Mouse (Mus musculus) embryonic facial prominence, embryonic 12.5 days (tissue): Measurements from ENCODE around the gene Acot12. TPM values are rescaled to one million over a fixed set of nuclear protein-coding genes. Genes with fewer than 3 reads are reported as not detected.

ENCODE experiments used
- microRNA-seq: library from miRNA; unstranded; fragments of <30 nt; microRNA quantifications from one replicate; pipeline ENCODE4, GENCODE M21; 2017
- polyA plus RNA-seq: library from polyadenylated mRNA; unstranded; fragments of >200 nt; fragmentation: Nextera tagmentation; extraction: Ambion mirVana; gene quantifications from 2 replicates; pipeline ENCODE4 v1.2.1, GENCODE M21; 2016

Acot12 gene
- polyA plus RNA-seq, 1 experiment from 2014 or later: 0.06 TPM

Small RNA genes within 50 kb of the gene (microRNA-seq; reads per million reads assigned to microRNA genes)
- not detected for gene Gm27656

Other genes with a start within 250 kb of the Acot12 start
- 31.0 and 34.3 TPM in 2 replicates for gene Zcchc9, start 66.2 kb downstream of the Acot12 start, polyA plus RNA-seq
- not detected in 2 replicates for gene Ckmt2, start 135.4 kb downstream of the Acot12 start, polyA plus RNA-seq